Mouse (Mus musculus) adrenal gland, postnatal 0 days (tissue): Measurements from ENCODE around the gene Adgrf2. TPM values are rescaled to one million over a fixed set of nuclear protein-coding genes. Genes with fewer than 3 reads are reported as not detected.

ENCODE experiments used
- polyA plus RNA-seq: library from polyadenylated mRNA; unstranded; fragments of >200 nt; fragmentation: Nextera tagmentation; extraction: Ambion mirVana; gene quantifications from 2 replicates; pipeline ENCODE4 v1.2.1, GENCODE M21; 2015

Adgrf2 gene
- not detected in 2 replicates for polyA plus RNA-seq

DNA sequence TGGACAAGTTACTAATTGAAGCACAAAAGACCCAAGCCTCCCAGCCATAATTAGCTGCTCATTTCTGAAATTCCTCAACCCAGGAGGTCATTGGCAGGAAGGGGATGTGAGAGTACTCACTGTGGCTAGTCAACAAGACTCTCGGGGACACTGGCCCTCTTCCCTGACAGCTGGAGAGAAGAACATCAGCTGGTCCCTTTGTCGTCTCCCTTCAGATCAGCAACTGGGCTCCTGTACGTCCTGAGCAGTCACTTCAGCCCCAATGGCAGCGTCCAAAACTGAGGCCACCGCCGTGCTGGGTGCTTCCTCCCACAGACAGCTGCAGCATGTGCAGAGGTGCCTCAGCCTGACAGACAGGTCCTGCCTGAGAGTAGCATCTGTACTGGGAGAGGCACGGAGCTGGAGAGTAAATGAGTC is at the start of gene Adgrf2:
Gene Adgrf2 (minus strand): TSS at position 379 of the 417 bp plus-strand sequence.

DNA sequence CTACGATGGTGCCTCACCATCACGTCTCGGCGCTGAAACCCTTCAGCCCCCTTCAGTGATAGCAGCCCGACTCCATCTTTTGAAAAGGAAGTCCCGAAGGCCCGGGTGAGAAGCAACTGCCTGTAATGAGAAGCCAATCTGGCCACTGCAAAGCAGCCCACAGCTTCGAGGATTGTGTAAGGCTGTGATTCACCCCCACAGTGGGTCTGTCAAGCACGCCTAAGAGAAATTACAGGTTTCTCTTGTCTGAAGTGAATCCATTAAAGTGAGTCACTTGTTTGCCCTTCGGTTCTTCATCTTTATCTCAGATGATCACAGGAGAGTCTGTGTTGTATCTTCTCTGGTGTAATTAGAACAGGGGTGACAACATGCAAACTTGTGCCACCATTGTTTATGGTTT is 49.8 kb downstream of the Adgrf2 start, which contains the start of gene Adgrf4:
Gene Adgrf4 (minus strand): TSS at position 149 of the 400 bp plus-strand sequence.

Other genes with a start within 250 kb of the Adgrf2 start
- not detected in 2 replicates for gene Opn5, start 130.8 kb downstream of the Adgrf2 start, polyA plus RNA-seq
- 0.17 TPM in 1 of 2 replicates, not detected in the other for gene Adgrf4, start 49.9 kb downstream of the Adgrf2 start, polyA plus RNA-seq
- gene Cd2ap, start 134.5 kb upstream of the Adgrf2 start, polyA plus RNA-seq, result 23.4 and 31.8 TPM in 2 replicates